Mouse (Mus musculus): Measurements from ENCODE around the gene Lypd3. TPM values are rescaled to one million over a fixed set of nuclear protein-coding genes. Genes with fewer than 3 reads are reported as not detected.

The Lypd3 gene
- total and polyA plus RNA-seq, 3 experiments = not detected

DNA sequence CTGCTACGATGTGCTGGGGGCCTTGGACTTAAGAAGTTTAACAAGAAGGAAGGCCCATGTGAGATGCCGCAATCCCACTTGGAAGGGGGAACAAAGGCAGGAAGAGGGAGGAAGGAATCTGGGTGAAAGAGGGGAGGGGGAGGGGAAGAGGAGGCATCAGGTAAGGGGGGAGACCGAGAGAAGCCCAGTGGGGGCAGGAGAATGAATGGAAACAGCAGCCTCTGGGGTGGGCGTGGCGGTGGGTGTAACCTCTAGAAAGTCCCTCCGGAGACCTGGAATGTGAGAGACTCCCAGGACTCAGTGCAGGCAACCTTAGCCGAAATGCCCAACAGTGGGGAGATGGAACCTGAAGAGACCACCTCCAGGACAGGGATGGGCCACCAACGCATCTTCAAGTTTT, 28.0 kb downstream of the Lypd3 start:
- TF ChIP-seq E2F4 (IDR thresholded peaks at IDR 0.05; ENCODE audit: borderline replicate concordance, low read depth, low read length) (no peak), MYB (IDR thresholded peaks at IDR 0.05; ENCODE audit: low read depth, low read length) (no peak)

DNA sequence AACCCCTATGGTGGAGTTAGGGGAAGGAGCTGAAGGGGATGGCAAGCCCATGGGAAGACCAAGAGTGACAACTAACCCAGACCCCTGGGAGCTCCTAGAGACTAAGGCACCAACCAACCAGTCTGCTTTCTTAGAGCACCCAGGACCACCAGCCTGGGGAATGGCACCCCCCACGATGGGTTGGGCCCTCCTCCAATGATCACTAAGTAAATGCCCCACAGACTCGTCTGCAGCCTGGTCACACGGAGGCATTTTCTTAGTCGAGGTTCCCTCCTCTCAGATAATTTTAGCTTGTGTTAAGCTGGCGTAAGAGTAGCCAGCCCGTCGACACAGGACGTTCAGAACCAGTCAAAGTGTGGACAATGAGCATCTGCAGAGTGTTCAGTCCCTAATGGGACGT, 28.6 kb downstream of the Lypd3 start:
- no peak for DNase-seq (ENCODE audit: low read depth, low spot score)
- no peaks in the 10 kb centered on the region for H3K79me2 ChIP-seq (ENCODE audit: control insufficient read depth, insufficient read depth, low read length, poor library complexity)
- peaks cover 0 to 7% of the 10 kb centered on the region in 2 experiments; a peak in 2 of 4 replicates for H3K4me1 ChIP-seq (ENCODE audit: control insufficient read depth in 1 of 2, insufficient read depth in 2 of 2, low read length in 2 of 2)
- H3K9ac ChIP-seq (ENCODE audit: control insufficient read depth, low read depth, low read length, poor library complexity, severe bottlenecking) = no peak overlapping the region
- H3K4me3 ChIP-seq (ENCODE audit: control insufficient read depth in 1 of 2, insufficient read depth in 1 of 2, low read depth in 2 of 2, low read length in 2 of 2) = no peak overlapping the region
- TF ChIP-seq GATA1 (IDR thresholded peaks at IDR 0.05; ENCODE audit: low read depth, low read length) = no peak
- no peak for TF ChIP-seq NRF1 (IDR thresholded peaks at IDR 0.05; ENCODE audit: insufficient read depth, low read depth, low read length, poor library complexity, severe bottlenecking)
- no peak for TF ChIP-seq POLR2A (IDR thresholded peaks at IDR 0.05; ENCODE audit: control insufficient read depth in 1 of 2, insufficient read depth in 1 of 2, low read depth in 1 of 2, low read length in 2 of 2, poor library complexity in 1 of 2)
- TF ChIP-seq SIN3A (IDR thresholded peaks at IDR 0.05; ENCODE audit: low read length) = no peak
- no peak for TF ChIP-seq UBTF (IDR thresholded peaks at IDR 0.05; ENCODE audit: borderline replicate concordance, insufficient read depth, low read depth, low read length)
- TF ChIP-seq CTCF (IDR thresholded peaks at IDR 0.05 in 2 of 3, conservative IDR thresholded peaks at IDR 0.05 in 1 of 3; ENCODE audit: control insufficient read depth in 1 of 3, insufficient read depth in 1 of 3, low read depth in 2 of 3, low read length in 3 of 3, poor library complexity in 1 of 3, severe bottlenecking in 1 of 3) = no peak
- no peak for TF ChIP-seq JUND (IDR thresholded peaks at IDR 0.05; ENCODE audit: low read depth, low read length)
- no peak for TF ChIP-seq RAD21 (IDR thresholded peaks at IDR 0.05; ENCODE audit: low read depth, low read length)
- TF ChIP-seq CHD2 (IDR thresholded peaks at IDR 0.05; ENCODE audit: low read length) = no peak
- no peak for TF ChIP-seq TBP (IDR thresholded peaks at IDR 0.05; ENCODE audit: low read depth, low read length)
- TF ChIP-seq NELFE (IDR thresholded peaks at IDR 0.05; ENCODE audit: low read depth, low read length) = no peak
- no peak for TF ChIP-seq BHLHE40 (IDR thresholded peaks at IDR 0.05; ENCODE audit: borderline replicate concordance, low read depth, low read length)
- TF ChIP-seq ELF1 (IDR thresholded peaks at IDR 0.05; ENCODE audit: low read depth, low read length) = no peak
- no peak for TF ChIP-seq TAL1 (IDR thresholded peaks at IDR 0.05; ENCODE audit: low read length)
- TF ChIP-seq TCF12 (IDR thresholded peaks at IDR 0.05; ENCODE audit: low read depth, low read length) = no peak
- no peak for TF ChIP-seq GABPA (IDR thresholded peaks at IDR 0.05; ENCODE audit: low read depth, low read length)
- TF ChIP-seq MAX (IDR thresholded peaks at IDR 0.05; ENCODE audit: low read length) = no peak
- no peak for TF ChIP-seq SMC3 (IDR thresholded peaks at IDR 0.05; ENCODE audit: low read depth, low read length)
- no peak for TF ChIP-seq ZKSCAN1 (IDR thresholded peaks at IDR 0.05; ENCODE audit: low read depth, low read length)
- H3K27me3 ChIP-seq (ENCODE audit: control insufficient read depth in 1 of 2, insufficient read depth in 2 of 2, low read length in 2 of 2) = no peaks in the 10 kb centered on the region
- peaks cover 0 to 5% of the 10 kb centered on the region in 2 experiments; a peak in 2 of 4 replicates for H3K36me3 ChIP-seq (ENCODE audit: control insufficient read depth in 1 of 2, insufficient read depth in 2 of 2, low read length in 2 of 2)
- no peaks in the 10 kb centered on the region for H3K9me3 ChIP-seq (replicated peaks; ENCODE audit: insufficient read depth, low read length)
- no peak overlapping the region for H3K27ac ChIP-seq (ENCODE audit: control insufficient read depth, low read depth, low read length)

More for the DNA sequence above, 28.0 kb downstream of the Lypd3 start:
- Histone ChIP-seq H3K9me3 (replicated peaks; ENCODE audit: insufficient read depth, low read length) (no peaks in the 10 kb centered on the region), H3K4me3 (ENCODE audit: control insufficient read depth in 1 of 2, insufficient read depth in 1 of 2, low read depth in 2 of 2, low read length in 2 of 2) (no peak overlapping the region), H3K79me2 (ENCODE audit: control insufficient read depth, insufficient read depth, low read length, poor library complexity) (no peaks in the 10 kb centered on the region), H3K27ac (ENCODE audit: control insufficient read depth, low read depth, low read length) (no peak overlapping the region), H3K36me3 (ENCODE audit: control insufficient read depth in 1 of 2, insufficient read depth in 2 of 2, low read length in 2 of 2) (peaks cover 0 to 5% of the 10 kb centered on the region in 2 experiments; a peak in 2 of 4 replicates), H3K9ac (ENCODE audit: control insufficient read depth, low read depth, low read length, poor library complexity, severe bottlenecking) (no peak overlapping the region), H3K27me3 (ENCODE audit: control insufficient read depth in 1 of 2, insufficient read depth in 2 of 2, low read length in 2 of 2) (no peaks in the 10 kb centered on the region), H3K4me1 (ENCODE audit: control insufficient read depth in 1 of 2, insufficient read depth in 2 of 2, low read length in 2 of 2) (peaks cover 0 to 7% of the 10 kb centered on the region in 2 experiments; a peak in 2 of 4 replicates)
- no peak for DNase-seq (ENCODE audit: low read depth, low spot score)

All from MEL (cell line).